Mouse (Mus musculus) frontal cortex, postnatal 36 days (tissue): ENCODE results near the gene Dnajc22.
A peak's percentile ranks its signal among the peaks of the same experiment; 100 is the strongest.

ENCODE experiments used
- DNase-seq, 2 experiments: peaks; one replicate each; pipeline ENCODE4 v3.0.0; 2022; ENCODE audit warnings: low spot score in 2 of 2

The Dnajc22 gene

GRCm38 (mm10) chr15:99085997-99086396, 7.0 kb upstream of the Dnajc22 start:
- no peak for DNase-seq

GRCm38 (mm10) chr15:99087253-99088075, 5.5 kb upstream of the Dnajc22 start, which contains the start of gene C1ql4:
Gene C1ql4 (minus strand): TSS chr15:99087817.
- no peak for DNase-seq

- DNase-seq = peak; percentile 32 to 50
These were observed 4.7 kb upstream of the Dnajc22 start for GRCm38 (mm10) chr15:99088292-99088691.

- DNase-seq = no peak
These were observed 3.9 kb upstream of the Dnajc22 start for GRCm38 (mm10) chr15:99089069-99089468.

GRCm38 (mm10) chr15:99093291-99094258, 605 bp downstream of the Dnajc22 start:
- DNase-seq = no peak

- DNase-seq = no peak
These were observed 1.8 kb downstream of the Dnajc22 start for GRCm38 (mm10) chr15:99094631-99095270.

GRCm38 (mm10) chr15:99095356-99095755, 2.4 kb downstream of the Dnajc22 start:
- no peak for DNase-seq

GRCm38 (mm10) chr15:99096061-99096793, 3.3 kb downstream of the Dnajc22 start:
- no peak for DNase-seq

- DNase-seq = no peak
These were observed 4.0 kb downstream of the Dnajc22 start for GRCm38 (mm10) chr15:99096831-99097500.

GRCm38 (mm10) chr15:99097840-99098492, 5.0 kb downstream of the Dnajc22 start:
- no peak for DNase-seq

- no peak for DNase-seq
These were observed 5.5 kb downstream of the Dnajc22 start for GRCm38 (mm10) chr15:99098493-99098861.

- no peak for DNase-seq
These were observed 6.2 kb downstream of the Dnajc22 start for GRCm38 (mm10) chr15:99099139-99099556.

- no peak for DNase-seq
These were observed 7.0 kb downstream of the Dnajc22 start for GRCm38 (mm10) chr15:99099984-99100383.

GRCm38 (mm10) chr15:99105238-99105637, 12.3 kb downstream of the Dnajc22 start:
- DNase-seq = no peak

- DNase-seq = no peak
These were observed 14.9 kb downstream of the Dnajc22 start for GRCm38 (mm10) chr15:99107866-99108265.

GRCm38 (mm10) chr15:99111139-99111538, 18.2 kb downstream of the Dnajc22 start:
- DNase-seq = no peak

- no peak for DNase-seq
These were observed 18.8 kb downstream of the Dnajc22 start for GRCm38 (mm10) chr15:99111809-99112208.

GRCm38 (mm10) chr15:99112843-99113395, 19.9 kb downstream of the Dnajc22 start:
- DNase-seq = no peak

GRCm38 (mm10) chr15:99113396-99113975, 20.5 kb downstream of the Dnajc22 start:
- DNase-seq = no peak
